Mouse (Mus musculus) CH12F3 (cell line): Measurements from ENCODE around the gene Xcr1.

Experiments
- in situ Hi-C: fragments of 300-500 bp; cut with MboI; formaldehyde crosslinking; loops from 2 replicates; pipeline ENCODE4 v1.14.3; 2020; ENCODE audit warnings: low sequenced_read_pairs

The Xcr1 gene

GRCm38 (mm10) chr9:123861929-123862328 lies at the start of gene Xcr1:
TSS of gene Xcr1 (minus strand) at chr9:123862029.
- in situ Hi-C loops, result no loop called here

DNA sequence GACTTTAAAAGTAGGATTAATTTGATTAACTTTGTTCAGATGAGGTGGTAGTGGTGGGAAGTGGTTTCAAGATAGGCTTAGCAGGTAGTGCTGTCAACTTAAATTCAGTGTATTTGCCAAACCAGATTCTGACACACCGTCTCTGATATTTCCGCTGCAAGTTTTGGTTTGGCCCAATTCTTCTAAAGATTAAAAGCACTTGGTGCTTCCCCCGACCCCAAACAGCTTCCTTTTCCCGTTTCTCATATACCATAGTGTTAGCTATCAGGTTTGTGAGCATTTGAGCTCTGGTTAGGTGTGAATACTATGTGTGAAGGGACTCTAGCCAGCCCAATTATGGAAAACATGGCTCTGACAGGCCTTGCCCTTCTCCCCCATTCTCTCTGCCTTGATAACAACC lies 10.2 kb upstream of the Xcr1 start:
- in situ Hi-C loops, result no loop called here

DNA sequence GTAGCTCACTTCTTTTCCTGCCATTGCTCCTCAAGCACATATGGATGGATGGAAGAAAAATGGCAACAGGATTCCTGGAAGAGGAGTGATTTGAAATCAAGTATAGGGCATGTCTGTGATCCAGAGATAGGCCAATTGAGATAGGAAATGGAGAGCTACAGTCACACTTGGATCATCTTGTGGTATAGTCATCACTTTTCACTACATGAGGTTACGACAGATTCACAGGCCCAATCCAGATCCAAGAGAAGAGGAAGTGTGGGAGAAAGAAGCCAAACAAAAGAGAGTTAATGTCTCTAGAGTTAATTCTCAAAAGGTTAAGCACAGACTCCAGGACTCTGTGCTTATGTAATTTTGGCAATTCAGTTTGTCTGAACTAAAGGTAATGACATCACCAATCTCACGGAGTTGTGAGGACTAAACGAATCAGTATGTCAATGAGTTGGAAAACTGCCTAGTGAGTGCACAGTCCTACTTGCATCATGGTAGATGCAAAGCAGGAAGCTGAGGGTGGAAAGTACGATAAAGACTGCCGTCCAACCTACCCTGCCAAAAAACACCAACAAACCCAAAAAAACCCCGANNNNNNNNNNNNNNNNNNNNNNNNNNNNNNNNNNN lies 7.4 kb upstream of the Xcr1 start:
- in situ Hi-C loops, result no loop called here

DNA sequence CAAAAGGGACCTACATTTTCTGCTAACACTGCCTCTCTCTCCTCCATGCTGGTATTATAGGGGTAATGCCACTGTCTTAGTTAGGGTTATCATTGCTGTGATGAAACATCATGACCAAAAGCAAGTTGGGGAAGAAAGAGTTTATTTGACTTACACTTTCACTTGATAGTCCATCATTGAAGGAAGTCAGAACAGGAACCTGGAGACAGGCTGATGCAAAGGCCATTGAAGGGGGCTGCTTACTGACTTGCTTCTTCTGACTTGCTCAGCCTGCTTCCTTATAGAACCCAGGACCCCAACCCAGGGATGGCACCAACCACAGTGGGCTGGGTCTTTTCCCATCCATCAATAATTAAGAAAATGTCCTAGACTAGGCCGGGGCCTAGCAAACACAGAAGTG lies 1.8 kb upstream of the Xcr1 start:
- in situ Hi-C loops, result no loop called here

DNA sequence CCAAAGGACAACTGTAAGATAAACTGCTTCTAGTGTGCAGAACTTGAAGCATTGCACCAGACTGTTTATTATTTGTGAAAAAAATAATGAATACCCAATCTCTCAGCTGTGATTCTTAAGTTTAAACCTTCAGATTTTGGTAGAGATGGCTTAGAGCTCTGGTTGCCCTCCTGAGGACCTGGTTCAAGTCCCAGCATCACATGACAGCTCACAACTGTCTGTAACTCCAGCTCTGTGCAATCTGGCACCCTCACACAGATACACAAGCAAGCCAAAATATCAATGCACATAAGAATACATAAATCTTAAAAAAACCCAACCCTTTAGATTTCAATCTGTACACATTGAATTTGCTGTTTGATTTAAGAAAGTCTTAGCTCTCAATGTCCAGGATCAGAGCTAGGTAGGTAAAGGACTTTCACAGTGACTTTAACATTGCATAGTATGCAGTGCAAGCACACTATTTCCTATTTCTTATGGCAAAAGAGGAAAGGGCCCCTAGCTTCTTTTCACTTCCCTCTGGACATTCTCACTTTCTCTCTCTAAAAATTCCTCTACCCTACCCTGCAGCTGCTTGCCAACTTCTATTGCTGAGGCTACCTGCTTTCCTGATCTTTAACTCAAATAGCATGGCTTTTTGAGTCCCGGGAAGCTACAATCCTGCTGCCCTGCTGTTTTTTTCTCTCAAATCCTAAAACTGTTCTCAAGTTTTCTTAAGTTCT lies 1.2 kb upstream of the Xcr1 start:
- in situ Hi-C loops, result no loop called here

GRCm38 (mm10) chr9:123856836-123857235 lies 5.0 kb downstream of the Xcr1 start:
- in situ Hi-C loops, result no loop called here

DNA sequence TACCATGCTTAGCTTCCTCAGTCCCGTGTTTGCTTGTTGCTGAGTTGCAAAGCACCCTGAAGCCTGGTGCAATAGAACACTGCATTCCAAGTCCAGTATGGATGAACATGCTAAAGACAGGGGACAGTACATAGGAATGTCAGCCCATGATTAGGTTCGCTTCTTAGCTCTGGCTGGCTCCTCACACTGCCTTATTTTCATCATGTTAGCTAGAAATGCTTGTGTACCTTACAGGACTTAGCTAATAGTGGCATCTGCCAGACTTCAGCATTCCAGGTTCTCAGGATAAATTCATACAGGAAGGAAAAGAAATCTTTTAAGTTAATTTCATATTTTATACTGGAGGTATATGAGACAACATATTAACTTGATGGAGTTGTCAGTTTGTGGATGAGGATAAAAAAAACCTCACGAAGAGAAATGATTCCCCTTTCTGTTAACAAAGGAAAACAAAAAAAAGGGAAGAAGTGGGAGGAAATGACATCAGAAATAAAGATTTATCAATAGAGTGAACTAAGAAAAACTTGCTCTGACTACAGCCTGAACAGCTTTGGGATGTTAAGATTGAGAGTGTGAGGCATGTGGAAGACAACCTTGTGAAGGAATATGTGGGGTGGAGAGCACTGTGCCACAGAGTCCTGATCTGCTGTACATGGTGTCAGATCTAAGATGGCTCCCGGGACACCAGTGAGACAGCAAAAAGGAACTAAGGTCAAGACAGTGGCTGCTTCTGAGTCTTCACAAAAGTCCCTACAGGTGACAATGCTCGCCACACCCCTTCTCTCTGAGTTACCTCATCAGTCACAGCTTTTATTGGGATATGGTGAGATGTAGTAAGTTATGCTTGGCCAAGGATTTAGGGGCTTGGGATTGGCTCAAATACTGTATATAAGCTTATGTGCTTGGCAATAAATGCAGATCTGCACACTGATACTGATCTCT lies 9.1 kb downstream of the Xcr1 start:
- in situ Hi-C loops, result no loop called here

- in situ Hi-C loops, result no loop called here
Measured at GRCm38 (mm10) chr9:123851713-123852448, 9.9 kb downstream of the Xcr1 start, which contains the start of gene Fyco1. TSS of gene Fyco1 (minus strand) at chr9:123851899.

GRCm38 (mm10) chr9:123851062-123851712 lies 10.6 kb downstream of the Xcr1 start:
- in situ Hi-C loops, result no loop called here

DNA sequence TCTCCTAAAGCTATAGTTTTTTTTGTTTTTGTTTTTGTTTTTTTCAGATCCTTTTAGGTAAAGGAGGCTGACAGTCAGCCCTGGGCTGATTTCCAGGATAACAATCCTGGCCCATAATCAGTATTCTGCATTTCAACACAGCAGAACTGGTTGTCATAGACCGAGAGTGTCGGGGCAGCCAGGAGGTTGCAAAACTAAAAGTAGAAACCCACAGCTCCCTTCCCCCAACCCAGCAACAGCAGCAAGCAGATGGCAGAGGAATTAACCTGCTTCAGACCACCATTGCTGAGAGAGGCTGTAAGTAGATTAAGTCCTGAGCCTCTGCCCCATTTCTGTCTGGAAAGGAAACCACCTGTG lies 11.1 kb downstream of the Xcr1 start:
- in situ Hi-C loops, result no loop called here

DNA sequence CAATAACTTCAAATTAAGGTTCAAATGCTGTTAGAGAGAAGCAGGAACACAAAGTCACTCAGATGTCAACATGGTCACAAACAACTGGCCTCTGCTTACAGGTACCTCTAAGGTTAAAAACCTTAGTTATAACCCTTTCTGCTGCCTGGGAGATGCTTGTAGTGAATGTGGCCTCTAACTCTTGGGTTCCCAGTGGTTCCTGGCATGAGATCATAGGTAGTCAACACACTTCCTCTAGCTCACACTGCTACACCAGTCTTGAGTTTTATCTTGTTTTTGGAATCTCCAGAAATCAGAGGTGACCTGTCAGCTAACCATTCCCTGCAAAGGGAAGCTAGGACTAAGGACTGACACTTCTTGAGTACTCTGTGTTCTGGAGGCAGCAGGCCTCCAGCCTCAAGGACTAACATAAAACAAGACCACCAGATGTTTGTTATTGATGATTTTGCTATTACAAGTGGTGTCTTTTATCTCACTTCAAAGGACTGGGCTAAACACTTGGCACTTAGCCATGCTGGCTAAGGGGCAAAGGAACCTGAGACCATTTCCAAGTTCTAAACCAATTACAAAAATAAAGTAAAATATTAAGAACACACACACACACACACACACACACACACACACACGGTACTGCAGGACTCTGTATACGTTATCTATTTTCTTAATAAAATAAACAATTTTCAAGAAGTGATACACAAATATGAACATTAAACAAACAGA lies 11.7 kb downstream of the Xcr1 start:
- in situ Hi-C loops, result no loop called here

DNA sequence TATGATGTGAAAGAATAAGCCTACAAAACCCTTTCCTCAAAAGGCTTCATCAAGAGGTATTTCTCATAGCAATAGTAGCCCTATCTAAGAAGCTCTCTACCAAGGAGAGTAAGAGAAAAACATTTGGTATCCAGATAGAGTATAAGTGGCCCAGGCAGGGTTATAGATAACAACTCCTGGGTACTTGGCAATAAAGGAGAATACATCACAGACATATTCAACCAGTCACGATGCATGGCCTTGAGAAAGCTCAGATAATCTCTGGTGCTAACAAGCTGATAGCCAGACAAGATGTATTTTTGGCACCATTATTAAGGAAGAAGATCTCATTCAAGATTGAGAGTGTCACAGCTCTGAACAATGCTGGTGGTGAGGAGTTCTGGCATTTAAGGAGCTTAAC lies 15.3 kb downstream of the Xcr1 start:
- in situ Hi-C loops, result no loop called here

DNA sequence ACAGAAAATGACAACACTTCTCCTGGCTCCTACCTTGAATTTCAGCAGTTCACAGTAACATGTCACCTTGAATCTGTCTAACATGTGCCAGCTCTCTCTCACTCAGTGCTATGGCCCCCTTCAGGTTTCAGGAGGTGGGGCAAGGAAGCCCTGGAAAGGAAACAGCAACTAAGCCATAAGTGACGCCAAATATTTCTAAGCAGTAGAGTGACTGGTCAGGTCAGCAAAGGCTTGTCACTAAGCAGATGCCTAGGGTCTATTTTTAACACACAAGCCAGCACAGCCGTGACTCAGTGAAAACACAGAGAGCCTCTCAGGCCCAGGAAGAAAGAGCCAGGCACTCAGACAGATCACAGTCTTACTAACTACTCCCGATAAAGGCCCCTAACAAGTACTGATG lies 16.7 kb downstream of the Xcr1 start:
- in situ Hi-C loops, result no loop called here

DNA sequence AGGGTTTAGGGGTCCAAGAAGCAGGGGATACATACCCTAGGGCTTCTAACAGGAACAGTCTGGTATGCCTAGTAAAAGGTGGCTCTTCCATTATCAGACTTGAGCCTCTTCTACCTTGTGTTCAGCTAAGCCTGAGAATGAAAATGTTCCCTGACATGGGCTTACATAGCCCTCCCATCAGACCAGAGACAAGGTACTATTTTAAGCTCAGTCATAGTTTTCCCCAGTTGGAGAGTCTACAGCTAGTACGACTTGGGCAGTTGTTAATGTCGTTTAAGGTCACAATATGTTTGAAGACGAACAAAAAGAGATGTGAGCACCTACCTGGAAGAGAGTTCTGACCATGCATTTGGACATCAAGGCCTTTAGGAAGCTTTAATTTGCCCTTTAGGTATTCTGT lies 17.4 kb downstream of the Xcr1 start:
- in situ Hi-C loops, result no loop called here

DNA sequence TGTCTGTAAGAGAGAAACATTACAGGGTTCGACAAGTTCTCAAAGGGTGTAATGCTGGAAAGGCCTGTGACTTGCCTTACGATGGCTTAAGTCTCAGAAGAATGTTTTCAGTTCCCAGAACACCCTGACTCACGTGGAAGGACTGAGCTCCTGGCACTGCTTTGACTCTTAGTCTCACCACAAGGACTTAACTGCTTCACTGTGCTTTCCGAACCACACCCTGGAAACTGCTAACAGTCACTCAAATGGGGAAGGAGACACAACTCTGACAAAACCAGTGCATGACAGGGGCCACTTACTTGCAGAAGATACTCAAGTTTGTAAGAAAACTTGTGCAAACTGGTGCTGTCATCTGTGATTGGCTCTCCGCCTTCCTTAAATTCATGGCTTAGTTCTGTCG lies 21.6 kb downstream of the Xcr1 start:
- in situ Hi-C loops, result no loop called here

- in situ Hi-C loops, result no loop called here
Measured at GRCm38 (mm10) chr9:123835851-123836250, 26.0 kb downstream of the Xcr1 start.

DNA sequence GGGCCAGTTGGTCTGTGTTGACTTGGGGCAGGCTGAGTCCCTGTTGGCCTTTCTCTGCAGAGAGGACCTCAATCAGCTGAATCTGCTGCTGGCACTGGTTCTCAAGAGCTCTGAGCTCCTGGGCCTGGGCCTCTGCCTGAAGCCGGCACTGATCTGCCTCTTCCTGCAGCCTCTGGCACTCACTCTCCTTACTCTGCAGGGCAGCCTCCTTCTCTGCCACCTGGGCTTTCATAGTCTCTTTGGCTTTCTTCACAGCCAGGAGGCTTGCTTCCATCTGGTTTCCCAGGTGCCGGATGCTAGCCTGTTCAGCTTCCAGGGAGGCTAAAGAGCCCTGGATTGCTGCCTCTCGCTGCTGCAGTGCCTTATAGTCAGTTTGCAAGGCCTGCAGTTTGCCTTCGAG lies 32.9 kb downstream of the Xcr1 start:
- in situ Hi-C loops, result no loop called here

DNA sequence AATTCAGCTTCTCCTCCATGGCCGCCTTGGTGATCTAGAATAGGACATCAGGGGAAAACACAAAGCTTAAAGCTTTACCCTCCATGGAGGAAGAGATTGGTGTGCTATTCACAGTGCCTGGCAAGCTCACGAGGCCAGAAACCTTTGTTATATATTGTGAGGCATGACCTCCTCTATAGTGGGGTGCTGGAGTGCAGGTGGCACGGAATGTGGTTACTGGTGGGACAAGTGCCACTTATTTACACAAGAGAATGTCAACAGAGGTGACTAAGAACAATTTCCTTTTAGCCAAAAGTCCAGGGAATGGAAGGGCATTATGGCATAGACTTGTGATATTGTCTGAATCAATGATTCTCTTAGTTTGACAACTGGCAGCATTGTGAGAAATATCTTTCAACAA lies 35.2 kb downstream of the Xcr1 start:
- in situ Hi-C loops, result no loop called here

GRCm38 (mm10) chr9:123818601-123819000 lies 43.2 kb downstream of the Xcr1 start:
- in situ Hi-C loops, result no loop called here

- in situ Hi-C loops, result no loop called here
Measured at GRCm38 (mm10) chr9:123815996-123816395, 45.8 kb downstream of the Xcr1 start.
